Mouse (Mus musculus) small intestine, adult 2 months (tissue): ENCODE data around the gene Zdhhc12.

Experiments
- CTCF ChIP-seq: fragments of 200-500 bp; IDR thresholded peaks from 2 replicates; pipeline ENCODE4 v1.5.1; 2012; ENCODE audit warnings: low read depth, mild to moderate bottlenecking, control low read depth, inconsistent platforms, low read length, moderate library complexity, mixed read lengths; ENCODE audit not compliant: insufficient replicate concordance, insufficient read length; ENCODE audit errors: extremely low read depth
- POLR2A ChIP-seq: fragments of 200-500 bp; IDR thresholded peaks from 2 replicates; pipeline ENCODE4 v1.6.1; 2012; ENCODE audit warnings: low read depth, mild to moderate bottlenecking, control low read depth, inconsistent platforms, low read length, moderate library complexity

- no peak for TF ChIP-seq CTCF
- no peak for TF ChIP-seq POLR2A
Observed at GRCm38 (mm10) chr2:30132801-30133612, 39.6 kb upstream of the Zdhhc12 start.
